Mouse (Mus musculus) stomach, embryonic 16.5 days (tissue): ENCODE measurements around the gene Maml3. TPM values are rescaled to one million over a fixed set of nuclear protein-coding genes. Genes with fewer than 3 reads are reported as not detected.

Experiments used
- ATAC-seq: fragments of 200-750 bp; cut with Nextera tagmentation; 2 replicates; pipeline ENCODE4 v1.8.0; 2017; ENCODE audit warnings: moderate number of reproducible peaks, moderate TSS enrichment; ENCODE audit not compliant: insufficient read depth, low FRiP score
- H3K27ac ChIP-seq: fragments of 300-500 bp; sonication (generic); 2 replicates; pipeline ENCODE4 v1.5.1; 2014; ENCODE audit warnings: low read length
- H3K27me3 ChIP-seq: fragments of 300-500 bp; sonication (generic); 2 replicates; pipeline ENCODE4 v1.6.1; 2014; ENCODE audit warnings: low read length, control low read depth, mixed read lengths; ENCODE audit not compliant: control insufficient read depth, insufficient read depth
- H3K36me3 ChIP-seq: fragments of 300-500 bp; sonication (generic); 2 replicates; pipeline ENCODE4 v1.6.1; 2014; ENCODE audit warnings: low read length; ENCODE audit not compliant: control insufficient read depth, insufficient read depth
- H3K4me1 ChIP-seq: fragments of 300-500 bp; sonication (generic); 2 replicates; pipeline ENCODE4 v1.6.1; 2014; ENCODE audit warnings: low read length, control low read depth, mixed read lengths; ENCODE audit not compliant: control insufficient read depth, insufficient read depth
- H3K4me2 ChIP-seq: fragments of 300-500 bp; sonication (generic); 2 replicates; pipeline ENCODE4 v1.6.1; 2014; ENCODE audit warnings: low read depth, low read length, mixed read lengths
- H3K4me3 ChIP-seq: fragments of 300-500 bp; sonication (generic); replicated peaks from 2 replicates; pipeline ENCODE4 v1.5.1; 2014; ENCODE audit warnings: mild to moderate bottlenecking, low read length
- H3K9ac ChIP-seq: fragments of 300-500 bp; sonication (generic); 2 replicates; pipeline ENCODE4 v1.6.1; 2014; ENCODE audit warnings: low read length
- H3K9me3 ChIP-seq: fragments of 300-500 bp; sonication (generic); replicated peaks from 2 replicates; pipeline ENCODE4 v1.6.1; 2016; ENCODE audit warnings: low read length, control low read depth; ENCODE audit not compliant: control insufficient read depth
- WGBS: fragments of 180-500 bp; shearing (Covaris S2); extraction: QIAGEN DNeasy Blood & Tissue Kit; methylation state at CpG from one replicate; pipeline ENCODE4 v1.1.7; 2014; 5-methylcytosine and 5-hydroxymethylcytosine counted together
- polyA plus RNA-seq: library from polyadenylated mRNA; unstranded; fragments of >200 nt; fragmentation: Nextera tagmentation; extraction: Ambion mirVana; gene quantifications from 2 replicates; pipeline ENCODE4 v1.2.1, GENCODE M21; 2015

The Maml3 gene
- polyA plus RNA-seq, 1 experiment from 2014 or later: 5.0 TPM

DNA sequence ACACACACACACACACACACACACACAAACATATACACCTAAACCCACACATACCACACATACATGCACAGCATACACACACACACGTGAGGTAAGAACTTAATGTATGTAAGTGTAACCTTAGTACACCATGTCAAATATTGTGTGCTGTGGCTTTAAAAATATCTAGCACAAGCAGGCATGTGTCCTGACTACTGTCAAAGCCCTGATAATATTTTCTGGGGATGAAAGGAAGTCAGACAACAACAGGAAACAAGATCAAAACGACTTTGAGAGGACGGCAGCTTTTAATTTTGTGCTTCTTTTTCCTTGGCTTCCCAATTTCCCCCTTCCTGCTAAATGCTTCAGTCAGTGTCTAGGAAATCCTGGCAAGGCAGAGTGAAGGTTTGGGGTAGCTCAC is 392.5 kb downstream of the Maml3 start:
- Histone ChIP-seq H3K27me3 (no peaks in the 10 kb centered on the region), H3K36me3 (no peaks in the 10 kb centered on the region), H3K4me2 (no peak overlapping the region), H3K4me1 (peaks cover 16% of the 10 kb centered on the region), H3K9ac (no peak overlapping the region), H3K4me3 (no peak overlapping the region), H3K27ac (no peak overlapping the region), H3K9me3 (no peaks in the 10 kb centered on the region)
- 27% methylated on average over 3 of the region's 3 CpGs for WGBS
- no peak for ATAC-seq

DNA sequence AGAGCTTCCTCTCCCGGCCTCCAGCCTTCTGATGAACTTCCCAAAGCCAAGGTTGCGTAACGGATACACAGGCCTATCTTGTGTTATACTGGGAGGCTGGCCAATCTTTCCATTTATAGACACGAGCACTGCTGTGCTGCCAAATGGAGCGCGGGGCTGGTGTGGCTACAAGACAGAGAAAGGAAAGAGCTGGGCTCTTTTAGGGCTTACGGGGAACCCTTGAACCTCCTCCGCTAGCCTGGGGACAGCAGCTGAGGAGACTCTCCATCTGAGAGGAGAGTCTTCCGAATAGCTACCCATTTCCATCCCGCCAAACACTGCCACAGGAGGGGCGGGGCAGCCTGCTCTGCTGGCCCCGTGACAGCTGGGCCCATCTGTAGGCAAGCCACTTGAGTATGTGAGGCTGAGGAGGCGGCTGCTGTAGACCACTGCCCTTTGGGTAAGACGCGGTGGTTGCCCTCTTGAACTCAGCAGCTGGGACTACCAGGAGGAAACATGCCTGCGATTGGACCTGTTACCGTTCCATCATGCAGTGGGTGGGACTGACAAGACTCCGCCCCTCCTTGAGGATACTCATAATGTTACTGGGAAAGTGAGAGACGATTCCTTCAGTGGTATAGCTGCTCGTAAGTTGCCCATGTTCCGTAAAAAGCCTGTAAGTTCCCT is 396.0 kb downstream of the Maml3 start:
- peak overlapping the region; percentile 24 for H3K4me3 ChIP-seq
- WGBS: 37% methylated on average over 21 of the region's 21 CpGs
- H3K4me2 ChIP-seq: peak overlapping the region; percentile 38
- no peaks in the 10 kb centered on the region for H3K36me3 ChIP-seq
- H3K27ac ChIP-seq: peak overlapping the region; percentile 89
- no peaks in the 10 kb centered on the region for H3K27me3 ChIP-seq
- peaks cover 16% of the 10 kb centered on the region for H3K4me1 ChIP-seq
- H3K9ac ChIP-seq: peak overlapping the region; percentile 46
- no peaks in the 10 kb centered on the region for H3K9me3 ChIP-seq
- ATAC-seq: peak; percentile 90

DNA sequence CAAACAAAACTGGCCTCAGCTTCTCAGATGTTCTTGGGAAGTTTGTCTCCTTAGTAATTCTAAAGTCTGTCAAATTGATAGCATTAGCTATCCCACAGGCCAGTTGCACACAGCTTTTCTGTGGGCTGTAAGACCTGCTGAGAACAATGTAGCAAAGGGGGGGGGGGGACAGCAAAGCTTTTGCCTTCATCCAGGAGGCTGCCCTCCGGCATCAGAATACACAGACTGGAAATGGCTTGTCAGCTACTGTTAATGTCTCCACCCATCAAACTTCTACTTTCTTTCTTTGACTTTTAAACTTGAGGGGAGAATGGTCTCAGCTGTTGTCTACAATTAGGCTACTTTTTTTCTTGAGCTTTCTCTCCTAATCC is 396.5 kb downstream of the Maml3 start:
- Histone ChIP-seq H3K9ac (peak overlapping the region; percentile 3; the same call in 1 of the 2 replicates), H3K27ac (peak overlapping the region; percentile 89), H3K4me1 (peaks cover 16% of the 10 kb centered on the region), H3K4me2 (peak overlapping the region; percentile 38), H3K27me3 (no peaks in the 10 kb centered on the region), H3K9me3 (no peaks in the 10 kb centered on the region), H3K4me3 (peak overlapping the region; percentile 24; the same call in 1 of the 2 replicates), H3K36me3 (no peaks in the 10 kb centered on the region)
- WGBS: 39% methylated on average over 1 of the region's 1 CpGs
- ATAC-seq: 0 out of 2 replicates have a peak, but pooled peaks have one; percentile 2

DNA sequence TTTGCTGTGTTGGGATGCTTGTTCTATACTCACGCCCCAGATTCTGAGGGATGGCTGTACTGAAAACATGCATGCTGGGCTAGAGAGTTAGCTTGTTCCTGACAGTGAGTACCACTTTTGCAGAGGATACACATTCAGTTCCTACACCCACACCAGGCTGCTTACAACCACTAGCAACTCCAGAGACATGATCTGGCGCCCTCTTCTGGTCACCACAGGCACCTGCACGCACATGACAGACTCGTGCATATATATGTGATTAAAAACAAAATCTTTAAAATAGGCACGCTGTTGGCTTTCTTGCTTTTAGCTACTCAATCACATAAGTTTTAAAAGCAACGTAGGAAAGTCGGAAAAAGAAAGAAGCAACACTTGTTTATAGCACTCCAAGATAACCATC is 399.7 kb downstream of the Maml3 start:
- Histone ChIP-seq H3K27ac (no peak overlapping the region), H3K9ac (no peak overlapping the region), H3K4me2 (no peak overlapping the region), H3K27me3 (no peaks in the 10 kb centered on the region), H3K9me3 (no peaks in the 10 kb centered on the region), H3K4me3 (no peak overlapping the region), H3K36me3 (no peaks in the 10 kb centered on the region), H3K4me1 (peaks cover 27% of the 10 kb centered on the region)
- ATAC-seq: no peak
- WGBS: 83% methylated on average over 7 of the region's 7 CpGs

DNA sequence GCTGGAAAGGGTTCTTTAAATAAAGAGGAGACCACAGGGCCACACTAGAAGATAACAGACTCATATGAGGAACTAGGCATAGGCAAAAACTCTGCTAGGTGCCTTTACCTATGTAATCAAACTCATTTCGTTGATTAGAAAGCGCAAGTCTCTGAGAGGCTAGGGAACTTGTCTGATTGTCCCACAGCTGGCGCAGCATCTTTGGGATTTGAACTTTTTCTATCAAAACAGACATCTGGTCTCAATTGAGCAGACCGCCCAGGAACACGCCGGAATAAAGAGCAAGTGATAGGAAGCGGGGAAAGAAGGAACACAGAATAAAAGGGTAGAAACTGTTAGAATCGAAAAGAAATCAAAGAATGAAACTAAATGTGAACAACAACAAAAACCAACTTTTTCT is 401.4 kb downstream of the Maml3 start:
- Histone ChIP-seq H3K9me3 (no peaks in the 10 kb centered on the region), H3K27ac (no peak overlapping the region), H3K4me3 (no peak overlapping the region), H3K9ac (no peak overlapping the region), H3K4me2 (no peak overlapping the region), H3K27me3 (no peaks in the 10 kb centered on the region), H3K36me3 (no peaks in the 10 kb centered on the region), H3K4me1 (peaks cover 23% of the 10 kb centered on the region)
- ATAC-seq: no peak
- 86% methylated on average over 8 of the region's 8 CpGs for WGBS

DNA sequence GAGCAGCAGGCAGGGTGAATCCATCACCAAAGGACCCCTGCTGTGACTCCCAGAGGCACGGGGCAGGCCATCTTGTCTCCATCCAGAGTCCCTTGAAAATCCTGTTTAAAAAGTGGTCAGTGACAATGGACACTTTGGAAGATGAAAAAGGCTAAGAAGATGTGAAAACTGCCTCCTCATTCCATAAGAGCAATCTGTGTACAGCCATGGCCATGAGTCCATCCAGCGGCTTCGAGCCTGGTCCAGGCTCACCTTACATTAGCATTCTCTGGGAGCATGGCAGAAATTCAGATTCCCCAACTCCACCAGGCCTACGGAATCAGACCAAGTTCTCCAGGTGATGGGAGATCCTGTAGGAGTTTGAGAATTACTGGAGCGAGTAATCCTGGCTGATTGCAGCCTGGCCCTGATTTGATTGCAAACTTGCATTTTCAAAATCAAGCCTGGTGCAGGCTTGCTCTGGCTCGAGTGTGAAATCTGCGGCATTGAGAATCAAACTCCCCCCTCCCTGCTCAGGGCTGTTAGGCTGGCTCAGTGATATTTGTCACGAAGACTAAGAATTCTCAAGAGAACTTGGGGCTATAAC is 402.1 kb downstream of the Maml3 start:
- no peak for ATAC-seq
- Histone ChIP-seq H3K27me3 (no peaks in the 10 kb centered on the region), H3K9me3 (no peaks in the 10 kb centered on the region), H3K27ac (no peak overlapping the region), H3K36me3 (no peaks in the 10 kb centered on the region), H3K4me2 (no peak overlapping the region), H3K4me3 (no peak overlapping the region), H3K4me1 (peaks cover 16% of the 10 kb centered on the region), H3K9ac (no peak overlapping the region)
- WGBS: 84% methylated on average over 8 of the region's 8 CpGs

DNA sequence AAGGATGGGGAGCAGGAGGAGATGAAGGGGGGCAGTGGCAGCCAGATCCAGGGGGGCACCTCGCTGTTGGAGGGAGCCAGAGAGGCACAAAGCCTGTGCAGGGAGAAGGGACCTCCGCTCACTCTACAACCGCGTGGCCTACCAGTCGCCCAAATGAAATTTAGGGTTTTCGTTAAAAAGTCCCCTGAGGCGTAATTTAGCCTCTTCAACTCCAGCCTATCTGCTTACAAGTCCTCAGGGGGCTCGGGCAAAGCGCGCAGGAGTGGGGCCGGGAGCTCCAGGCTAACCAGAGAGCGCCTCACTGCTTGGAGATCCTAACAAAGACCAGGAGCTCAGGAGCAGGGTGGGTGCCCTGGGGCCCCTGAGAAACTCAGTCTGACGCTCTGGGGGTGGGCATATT is 402.9 kb downstream of the Maml3 start:
- Histone ChIP-seq H3K4me2 (peak overlapping the region; percentile 55), H3K9me3 (no peaks in the 10 kb centered on the region), H3K27me3 (no peaks in the 10 kb centered on the region), H3K4me3 (peak overlapping the region; percentile 35), H3K36me3 (no peaks in the 10 kb centered on the region), H3K27ac (peak overlapping the region; percentile 69), H3K4me1 (peaks cover 16% of the 10 kb centered on the region), H3K9ac (peak overlapping the region; percentile 68)
- ATAC-seq: peak; percentile 39; the same call in 1 of the 2 replicates
- WGBS: 14% methylated on average over 13 of the region's 13 CpGs

DNA sequence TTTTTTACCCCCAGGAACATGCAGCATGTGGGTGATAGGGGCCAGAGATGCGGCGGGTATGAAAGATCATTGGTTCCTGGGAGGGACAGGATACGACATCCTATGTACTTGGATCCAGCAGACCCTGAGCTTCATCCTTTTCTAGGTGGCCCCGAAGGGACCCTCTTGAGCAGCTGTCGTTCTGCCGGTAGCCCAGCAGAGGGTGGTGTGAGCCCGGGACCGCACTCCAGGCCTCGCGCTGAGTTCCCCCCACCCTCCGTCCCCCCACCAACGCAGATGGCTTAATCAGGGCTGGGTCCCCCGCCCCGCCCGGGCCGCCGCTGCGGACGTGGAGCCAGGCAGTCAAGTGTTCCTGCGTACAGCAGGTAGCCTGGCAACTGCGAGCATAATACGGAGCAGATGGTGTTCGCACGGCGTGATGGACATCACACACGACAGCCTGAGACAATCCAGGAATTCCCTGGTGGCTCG is 403.6 kb downstream of the Maml3 start:
- 1% methylated on average over 27 of the region's 27 CpGs for WGBS
- H3K4me1 ChIP-seq: peaks cover 16% of the 10 kb centered on the region
- peak overlapping the region; percentile 69 for H3K27ac ChIP-seq
- H3K27me3 ChIP-seq: no peaks in the 10 kb centered on the region
- H3K9me3 ChIP-seq: no peaks in the 10 kb centered on the region
- peak overlapping the region; percentile 35 for H3K4me3 ChIP-seq
- ATAC-seq: peak; percentile 93
- no peaks in the 10 kb centered on the region for H3K36me3 ChIP-seq
- peak overlapping the region; percentile 55 for H3K4me2 ChIP-seq
- H3K9ac ChIP-seq: peak overlapping the region; percentile 68

DNA sequence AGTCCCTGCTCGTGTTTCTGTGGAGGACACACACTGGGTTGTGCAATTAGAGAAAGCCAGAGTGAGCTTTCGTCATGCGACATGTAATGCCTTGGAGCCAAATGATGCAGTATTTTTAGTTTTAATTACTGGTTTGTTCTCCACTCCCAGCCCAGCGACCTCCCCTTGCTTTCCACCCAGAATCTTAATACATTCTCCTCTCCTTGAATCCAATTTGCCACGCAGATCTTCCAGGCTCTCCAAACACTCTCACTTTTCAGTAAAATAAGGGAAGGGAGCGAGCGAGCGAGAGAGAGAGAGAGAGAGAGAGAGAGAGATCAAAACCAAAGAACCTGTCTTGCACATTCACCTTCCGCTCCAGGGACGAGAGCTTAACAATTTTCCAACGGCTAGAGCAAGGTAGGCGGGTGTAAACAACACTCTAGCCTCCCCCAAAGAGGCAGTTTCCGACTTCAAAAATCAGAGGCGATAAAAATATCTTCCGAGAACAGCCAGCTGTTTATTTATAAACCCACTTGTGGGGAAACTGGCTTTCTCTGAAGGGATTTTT is 404.1 kb downstream of the Maml3 start:
- peak overlapping the region; percentile 68 for H3K9ac ChIP-seq
- WGBS: 18% methylated on average over 15 of the region's 15 CpGs
- ATAC-seq: no peak

More for the DNA sequence above, 404.1 kb downstream of the Maml3 start:
- H3K27me3 ChIP-seq: no peaks in the 10 kb centered on the region
- no peaks in the 10 kb centered on the region for H3K36me3 ChIP-seq
- peak overlapping the region; percentile 35 for H3K4me3 ChIP-seq
- peaks cover 16% of the 10 kb centered on the region for H3K4me1 ChIP-seq
- peak overlapping the region; percentile 55 for H3K4me2 ChIP-seq
- H3K9me3 ChIP-seq: no peaks in the 10 kb centered on the region
- H3K27ac ChIP-seq: no peak overlapping the region
